Mouse (Mus musculus) thymus, adult 2 months (tissue): ENCODE data around the gene Fam178b. TPM values are rescaled to one million over a fixed set of nuclear protein-coding genes. Genes with fewer than 3 reads are reported as not detected.

Source experiments
- DNase-seq: peaks from one replicate; pipeline ENCODE4 v3.0.0; 2021
- H3K27ac ChIP-seq: fragments of 200-500 bp; 2 replicates; pipeline ENCODE4 v1.5.1; 2012; ENCODE audit warnings: low read length, control low read depth; ENCODE audit not compliant: control insufficient read depth, insufficient read depth
- H3K27me3 ChIP-seq: fragments of 200-500 bp; 2 replicates; pipeline ENCODE4 v1.6.1; 2012; ENCODE audit warnings: mild to moderate bottlenecking, low read length, moderate library complexity, mixed read lengths; ENCODE audit not compliant: control insufficient read depth, insufficient read depth
- H3K36me3 ChIP-seq: fragments of 200-500 bp; 2 replicates; pipeline ENCODE4 v1.6.1; 2012; ENCODE audit warnings: mild to moderate bottlenecking, low read length, moderate library complexity; ENCODE audit not compliant: control insufficient read depth, insufficient read depth
- H3K4me1 ChIP-seq: fragments of 200-500 bp; replicated peaks from 2 replicates; pipeline ENCODE4 v1.6.1; 2012; ENCODE audit warnings: low read length; ENCODE audit not compliant: control insufficient read depth, insufficient read depth
- H3K4me3 ChIP-seq: fragments of 200-500 bp; 2 replicates; pipeline ENCODE4 v1.5.1; 2012; ENCODE audit warnings: mild to moderate bottlenecking, low read length, control low read depth, moderate library complexity; ENCODE audit not compliant: control insufficient read depth, insufficient read depth
- CTCF ChIP-seq: fragments of 200-500 bp; IDR thresholded peaks from 2 replicates; pipeline ENCODE4 v1.5.1; 2012; ENCODE audit warnings: mild to moderate bottlenecking, control low read depth, low read length, moderate library complexity, borderline replicate concordance; ENCODE audit not compliant: control insufficient read depth, poor library complexity, insufficient read depth; ENCODE audit errors: extremely low read depth
- POLR2A ChIP-seq: fragments of 200-500 bp; IDR thresholded peaks from 2 replicates; pipeline ENCODE4 v1.6.1; 2012; ENCODE audit warnings: mild to moderate bottlenecking, low read length, control low read depth, moderate library complexity; ENCODE audit not compliant: control insufficient read depth, poor library complexity, insufficient read depth; ENCODE audit errors: extremely low read depth
- WGBS: fragments of 180-500 bp; shearing (Covaris S2); methylation state at CpG from one replicate; pipeline ENCODE4 v1.1.7; 2018; 5-methylcytosine and 5-hydroxymethylcytosine counted together
- polyA plus RNA-seq: library from polyadenylated mRNA; depleted of rRNA; stranded (reverse); fragments of >200 nt; gene quantifications from 2 replicates; pipeline ENCODE4 v1.2.3, GENCODE M21; 2012

Gene Fam178b
- polyA plus RNA-seq, 1 experiment = 1.9 TPM

DNA sequence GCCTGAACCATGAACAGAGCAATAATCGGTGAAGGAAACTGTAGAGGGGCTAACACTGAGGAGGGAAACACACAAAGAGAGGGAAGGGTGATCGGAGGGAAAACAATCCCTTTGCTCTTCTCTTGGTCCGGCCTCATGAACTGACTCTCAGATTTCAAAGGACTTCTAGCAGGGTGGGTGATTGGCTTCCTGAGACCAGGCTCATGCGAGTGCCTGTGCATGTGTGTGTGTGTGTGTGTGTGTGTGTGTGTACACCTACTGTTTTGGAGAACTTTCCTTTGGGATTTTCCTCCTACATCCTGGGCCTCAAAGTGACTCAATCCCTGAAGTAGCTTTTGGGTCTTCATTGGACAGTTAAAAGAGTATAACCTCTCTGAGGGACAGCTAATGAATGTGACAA is 96.7 kb downstream of the Fam178b start:
- TF ChIP-seq CTCF (no peak), POLR2A (no peak)
- DNase-seq = no peak
- Histone ChIP-seq H3K36me3 (no peaks in the 10 kb centered on the region), H3K27me3 (no peaks in the 10 kb centered on the region), H3K4me3 (no peak overlapping the region), H3K27ac (no peak overlapping the region), H3K4me1 (peaks cover 29% of the 10 kb centered on the region)
- 95% methylated on average over 4 of the region's 4 CpGs for WGBS

DNA sequence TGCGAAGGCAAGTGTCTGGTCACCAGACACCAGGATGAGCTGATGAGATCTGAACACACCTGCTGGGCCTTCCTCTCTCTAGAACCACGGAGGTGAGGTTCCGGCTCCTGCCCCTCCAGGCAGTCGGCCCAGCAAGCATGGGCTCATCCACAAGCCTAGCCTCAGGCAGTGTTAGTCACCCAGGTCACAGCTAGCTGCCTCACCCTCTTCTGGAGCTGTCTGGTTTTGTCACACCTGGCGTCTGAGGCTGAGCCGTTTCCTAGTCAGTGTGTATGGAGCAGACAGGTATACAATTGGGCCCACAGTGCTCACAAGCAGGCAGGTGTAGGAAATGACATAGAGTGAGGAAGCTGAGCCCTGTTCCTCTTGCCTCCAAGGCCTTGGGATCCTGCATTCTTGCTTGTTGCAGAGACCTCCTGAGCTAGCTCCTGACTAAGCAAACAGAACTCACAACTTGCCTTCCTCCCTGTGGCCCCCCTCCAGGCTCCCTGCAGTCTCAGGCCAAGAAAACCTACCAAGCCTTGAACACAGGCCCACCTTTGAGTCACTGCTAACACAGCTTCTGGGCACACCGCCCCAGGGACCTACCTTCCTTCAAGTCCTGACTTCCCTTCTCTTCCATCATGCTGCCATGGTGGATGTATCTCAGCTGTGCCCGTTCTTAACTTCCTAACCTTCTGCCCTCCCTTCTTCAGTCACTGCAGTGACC is 99.4 kb downstream of the Fam178b start:
- 90% methylated on average over 8 of the region's 8 CpGs for WGBS
- Histone ChIP-seq H3K36me3 (no peaks in the 10 kb centered on the region), H3K4me1 (peaks cover 21% of the 10 kb centered on the region), H3K27me3 (no peaks in the 10 kb centered on the region), H3K27ac (no peak overlapping the region), H3K4me3 (no peak overlapping the region)
- TF ChIP-seq CTCF (no peak), POLR2A (no peak)
- DNase-seq = no peak

- no peak for TF ChIP-seq POLR2A
- TF ChIP-seq CTCF = no peak
- H3K4me1 ChIP-seq = peaks cover 17% of the 10 kb centered on the region
- no peak overlapping the region for H3K4me3 ChIP-seq
- no peak overlapping the region for H3K27ac ChIP-seq
- DNase-seq = no peak
- H3K36me3 ChIP-seq = no peaks in the 10 kb centered on the region
- H3K27me3 ChIP-seq = no peaks in the 10 kb centered on the region
- WGBS = 87% methylated on average over 8 of the region's 8 CpGs
Measured at GRCm38 (mm10) chr1:36582211-36582610, 100.8 kb downstream of the Fam178b start.

DNA sequence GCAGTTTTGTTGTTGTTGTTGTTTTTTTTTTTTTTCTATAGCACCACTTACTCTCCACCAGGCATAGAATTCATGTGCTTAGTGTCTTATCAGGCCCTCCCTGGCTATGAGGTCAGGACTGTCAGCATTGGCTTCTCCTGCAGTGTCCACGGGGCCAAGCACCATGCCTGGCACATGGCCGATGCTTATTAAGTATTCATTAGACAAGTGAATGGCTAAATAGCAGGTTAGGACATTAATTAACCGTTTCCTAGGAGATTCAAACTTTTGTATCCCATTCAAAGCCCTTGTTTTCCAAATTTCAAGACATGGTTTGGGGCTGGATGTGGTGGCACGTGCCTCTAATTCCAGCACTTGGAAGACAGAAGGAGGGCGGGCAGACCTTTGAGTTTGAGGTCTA is 101.7 kb downstream of the Fam178b start:
- 94% methylated on average over 5 of the region's 5 CpGs for WGBS
- Histone ChIP-seq H3K27ac (no peak overlapping the region), H3K4me1 (peaks cover 17% of the 10 kb centered on the region), H3K27me3 (no peaks in the 10 kb centered on the region), H3K4me3 (no peak overlapping the region), H3K36me3 (no peaks in the 10 kb centered on the region)
- DNase-seq = no peak
- TF ChIP-seq CTCF = no peak
- TF ChIP-seq POLR2A = no peak

DNA sequence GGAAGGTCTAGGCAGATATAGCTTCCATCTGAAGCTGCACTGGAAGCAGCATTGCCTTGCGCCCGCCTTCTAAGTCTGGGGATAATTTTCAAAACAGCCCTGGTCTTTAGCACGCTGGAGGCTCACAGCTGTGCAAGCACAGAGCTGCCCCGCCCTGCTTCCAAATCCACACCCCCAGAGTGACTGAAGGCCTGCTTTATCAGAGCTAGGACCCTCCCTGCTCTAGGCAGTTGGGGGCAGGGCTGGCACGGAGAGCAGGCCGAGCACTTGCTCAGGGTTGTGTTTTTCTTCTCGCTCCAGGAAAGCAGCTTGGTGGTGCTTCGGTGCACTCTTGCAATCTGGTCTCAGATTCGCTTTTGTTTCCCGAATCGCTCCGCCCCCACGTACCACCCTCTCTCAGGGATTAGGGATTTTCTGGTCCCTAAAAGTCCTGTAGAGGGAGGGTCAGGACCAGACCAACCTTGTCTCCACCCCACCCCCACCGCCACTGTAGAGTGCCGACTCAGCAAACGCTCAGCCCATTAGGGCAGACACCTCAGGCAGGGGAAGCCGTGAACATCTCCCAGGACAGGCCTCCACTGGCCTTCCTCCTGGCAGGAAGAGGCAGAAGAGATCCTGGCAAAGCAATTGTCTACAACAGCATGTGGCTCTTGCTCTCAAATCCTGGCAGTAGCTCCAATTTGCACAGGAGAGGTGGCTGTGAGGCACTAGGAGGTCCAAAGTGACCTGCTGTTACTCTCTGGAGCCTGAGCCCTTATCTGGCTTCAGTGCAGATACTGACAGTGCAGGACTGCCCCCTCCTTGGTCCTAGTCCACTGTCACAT is 102.4 kb downstream of the Fam178b start:
- H3K27me3 ChIP-seq = no peaks in the 10 kb centered on the region
- 39% methylated on average over 17 of the region's 17 CpGs for WGBS
- TF ChIP-seq CTCF (no peak), POLR2A (no peak)
- no peak for DNase-seq
- H3K4me1 ChIP-seq = peaks cover 17% of the 10 kb centered on the region
- H3K4me3 ChIP-seq = no peak overlapping the region
- H3K36me3 ChIP-seq = no peaks in the 10 kb centered on the region
- H3K27ac ChIP-seq = no peak overlapping the region

DNA sequence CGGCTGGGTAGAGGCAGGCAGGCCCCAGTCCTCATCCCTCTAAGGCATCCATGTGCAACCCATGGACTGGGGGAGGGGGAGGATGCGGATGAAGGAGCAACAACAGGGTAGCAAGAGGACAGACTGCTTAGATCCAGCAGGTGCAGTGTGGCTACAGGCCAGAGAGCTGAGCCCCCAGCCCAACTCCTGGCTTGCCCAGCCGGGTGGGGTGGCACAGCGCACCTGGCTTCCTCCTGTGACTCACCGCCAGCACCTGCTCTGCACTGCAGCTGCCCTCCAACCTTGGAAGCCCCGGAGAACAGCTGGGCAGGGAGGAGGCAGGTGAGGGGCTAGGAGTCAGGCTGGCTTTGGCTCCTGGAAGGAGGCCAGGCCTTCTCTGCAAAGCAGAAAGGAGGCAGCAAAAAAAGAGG is 103.0 kb downstream of the Fam178b start:
- TF ChIP-seq CTCF (no peak), POLR2A (no peak)
- 26% methylated on average over 6 of the region's 6 CpGs for WGBS
- peaks cover 17% of the 10 kb centered on the region for H3K4me1 ChIP-seq
- no peaks in the 10 kb centered on the region for H3K27me3 ChIP-seq
- no peaks in the 10 kb centered on the region for H3K36me3 ChIP-seq
- peak; percentile 74 for DNase-seq
- no peak overlapping the region for H3K4me3 ChIP-seq
- no peak overlapping the region for H3K27ac ChIP-seq
